Mouse (Mus musculus) gastrocnemius, adult 2 months (tissue): ENCODE results near the gene Zfp811. TPM values are rescaled to one million over a fixed set of nuclear protein-coding genes. Genes with fewer than 3 reads are reported as not detected.
"Not testable (repeated sequence)": the region's sequence is repeated elsewhere in the genome, so short reads cannot be mapped to it uniquely, and the experiment has no call there.

Experiments used
- DNase-seq: peaks from one replicate; pipeline ENCODE4 v3.0.0; 2022
- H3K27ac ChIP-seq: fragments of 200-600 bp; 2 replicates; pipeline ENCODE4 v1.8.1; 2022; ENCODE audit warnings: mild to moderate bottlenecking
- H3K4me3 ChIP-seq: fragments of 200-600 bp; 2 replicates; pipeline ENCODE4 v1.8.1; 2022; ENCODE audit warnings: mild to moderate bottlenecking, moderate library complexity
- CTCF ChIP-seq: fragments of 200-600 bp; IDR thresholded peaks from 2 replicates; pipeline ENCODE4 v1.8.1; 2022; ENCODE audit warnings: antibody characterized with exemption, mild to moderate bottlenecking, moderate library complexity
- intact Hi-C: fragments of 180-260 bp; cut with DNase I; formaldehyde crosslinking; loops from one replicate; pipeline ENCODE4 v1.15.1; 2025
- long read RNA-seq, 2 experiments: library from polyadenylated mRNA; stranded (forward); transcript quantifications; one replicate each; pipeline ENCODE4 v2.0.0; 2021
- total RNA-seq, 2 experiments: library from RNA; stranded (reverse); gene quantifications; 2 replicates each; pipeline ENCODE4 v1.2.3; 2021

Gene Zfp811
- under 1 TPM; 0.26 to 0.28 TPM for total RNA-seq
- long read RNA-seq, experiment 1: 0 reads
- long read RNA-seq, experiment 2: 0 reads

DNA sequence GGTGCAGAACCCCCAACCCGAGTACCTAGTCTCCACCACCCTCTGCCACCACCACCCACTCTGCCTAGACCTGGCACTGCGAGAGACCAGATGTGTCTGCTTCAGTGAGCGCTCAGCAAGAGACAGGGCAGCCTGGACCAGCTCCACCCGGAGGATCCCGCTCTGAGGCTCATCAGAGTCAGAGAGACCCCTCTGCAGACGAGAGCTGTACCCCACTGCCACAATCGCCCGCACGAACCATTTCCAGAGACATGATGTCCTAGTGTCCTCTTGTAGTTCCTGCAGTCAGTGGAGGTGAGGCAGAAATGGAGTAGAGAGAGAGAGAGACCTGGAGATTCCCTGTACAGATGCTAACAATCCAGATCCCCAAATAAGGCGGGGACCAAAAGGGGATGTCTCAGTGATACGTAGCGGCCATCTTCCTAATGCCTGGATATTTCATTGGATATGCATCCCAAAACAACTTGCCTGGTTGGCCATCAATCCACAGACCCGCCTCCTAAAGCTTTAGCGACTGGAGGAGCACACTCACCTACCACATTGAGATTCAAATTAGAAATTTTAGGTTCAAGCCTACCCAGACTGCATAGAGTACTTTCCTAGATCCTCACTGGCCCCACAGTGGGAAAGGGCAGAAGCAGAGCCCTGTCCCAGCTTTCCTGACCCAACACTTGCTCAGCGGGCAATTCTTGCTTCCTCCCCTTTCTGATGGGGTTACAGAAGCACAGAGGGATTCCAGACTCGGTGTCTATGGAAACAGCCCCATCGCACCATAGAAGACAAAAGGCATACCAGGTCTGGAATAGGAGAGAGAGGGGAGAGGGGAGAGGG is at the start of gene Zfp811:
Gene Zfp811, minus strand, starts transcription at position 388 of the 831 bp plus-strand sequence.
- no peak for TF ChIP-seq CTCF
- H3K4me3 ChIP-seq: peak within 1 kb of the TSS; percentile 65
- DNase-seq: peak; percentile 29
- intact Hi-C loops: no loop called here
- H3K27ac ChIP-seq: peak within 1 kb of the TSS; percentile 20; the same call in 1 of the 2 replicates

DNA sequence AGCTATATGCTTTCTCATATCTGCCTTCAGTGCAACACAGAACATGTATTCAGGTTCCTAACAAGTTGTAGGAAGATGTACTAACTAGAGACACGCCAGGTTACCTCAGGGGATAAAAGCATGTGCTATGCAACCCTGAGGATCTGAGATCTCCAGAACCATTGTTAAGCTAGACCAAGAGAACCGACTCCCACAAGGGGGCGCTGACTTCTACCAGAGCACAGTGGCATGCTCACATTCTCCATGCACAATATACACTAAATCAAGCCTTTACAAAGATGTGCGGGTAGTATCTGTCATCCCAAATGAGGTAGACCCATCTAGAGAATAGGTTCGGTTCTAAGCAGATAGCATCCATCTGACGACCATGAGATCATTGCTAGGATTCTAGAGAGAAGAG is 47.0 kb upstream of the Zfp811 start:
- DNase-seq, H3K27ac ChIP-seq, intact Hi-C loops, H3K4me3 ChIP-seq: not testable (repeated sequence)

DNA sequence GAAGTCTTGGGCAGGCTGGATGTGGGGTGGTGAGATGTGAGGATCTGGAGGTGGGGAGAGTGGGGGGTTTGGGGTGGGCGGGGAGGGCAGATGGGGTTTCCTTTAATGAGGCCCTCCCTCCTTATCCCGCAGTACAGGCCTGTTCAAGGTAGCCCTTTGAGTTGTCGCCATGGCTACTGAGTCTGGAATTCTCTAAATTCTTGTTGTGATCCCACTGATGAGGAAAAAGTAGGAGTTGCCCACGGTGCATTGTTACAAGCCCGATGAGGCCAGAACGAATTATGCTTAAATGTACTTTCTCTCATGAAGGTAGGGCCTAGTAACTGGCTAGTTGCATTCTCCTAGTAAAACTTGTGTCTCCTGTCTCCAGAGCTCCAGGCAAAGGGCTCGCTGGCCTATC is 41.9 kb upstream of the Zfp811 start:
- no peak for TF ChIP-seq CTCF
- H3K27ac ChIP-seq: no peak overlapping the region
- H3K4me3 ChIP-seq: no peak overlapping the region
- intact Hi-C loops: no loop called here
- DNase-seq: no peak

DNA sequence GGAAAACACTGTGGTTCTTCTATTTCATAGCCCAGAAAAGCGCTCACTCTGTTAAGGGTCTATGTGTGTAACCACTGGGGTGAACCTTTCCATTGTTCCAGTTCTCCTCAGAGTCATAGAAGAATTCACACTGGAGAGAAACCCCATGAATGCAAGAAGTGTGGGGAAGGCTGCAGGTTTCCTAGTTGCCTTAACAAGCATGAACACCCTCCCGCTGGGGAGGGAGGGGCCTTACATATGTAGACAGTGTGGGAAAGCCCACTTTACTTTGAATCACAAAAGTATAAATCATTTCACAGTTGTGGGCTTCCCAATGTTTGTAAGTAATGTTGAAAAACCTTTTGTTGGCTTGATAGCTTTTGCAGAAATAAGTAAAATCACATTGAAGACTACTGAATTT is 31.7 kb upstream of the Zfp811 start:
- Histone ChIP-seq H3K27ac (no peak overlapping the region), H3K4me3 (no peak overlapping the region)
- no peak for DNase-seq
- intact Hi-C loops: no loop called here
- no peak for TF ChIP-seq CTCF

DNA sequence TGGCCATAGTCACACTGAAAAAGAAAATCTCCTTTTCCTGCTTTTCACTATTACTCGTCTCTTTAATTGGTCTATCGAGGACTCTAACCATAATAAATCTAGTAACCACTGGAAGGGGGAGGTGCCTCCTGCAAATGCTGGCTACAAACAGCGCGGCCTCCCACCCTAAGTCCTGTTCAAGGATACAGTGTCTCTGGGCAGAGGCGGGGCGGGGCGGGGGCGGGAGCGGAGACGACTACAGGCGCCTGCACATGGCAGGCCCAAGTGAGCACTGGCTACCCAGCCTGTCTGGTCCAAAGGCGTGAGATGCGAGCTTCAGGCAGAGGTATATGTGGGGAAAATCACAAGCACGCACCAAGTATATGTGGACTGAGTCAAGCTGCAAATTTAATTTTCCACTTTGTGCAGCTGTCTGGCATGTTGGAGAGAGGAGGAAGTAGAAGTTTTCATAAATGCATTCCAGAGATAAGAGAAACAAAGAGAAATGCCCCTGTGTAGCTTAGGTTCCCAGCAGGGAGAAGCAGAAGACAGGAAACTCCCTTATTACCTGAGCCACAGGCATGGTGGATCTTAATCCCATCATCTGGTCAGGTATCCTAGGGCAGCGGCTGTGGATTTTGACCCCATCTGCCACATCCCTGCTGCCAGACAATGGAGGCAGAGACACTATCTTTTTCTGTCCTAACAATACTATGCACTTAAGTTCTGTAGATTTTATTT is 29.5 kb upstream of the Zfp811 start:
- peak overlapping the region; percentile 24; the same call in 1 of the 2 replicates for H3K4me3 ChIP-seq
- DNase-seq: peak; percentile 17
- no peak for TF ChIP-seq CTCF
- intact Hi-C loops: no loop called here
- H3K27ac ChIP-seq: no peak overlapping the region

DNA sequence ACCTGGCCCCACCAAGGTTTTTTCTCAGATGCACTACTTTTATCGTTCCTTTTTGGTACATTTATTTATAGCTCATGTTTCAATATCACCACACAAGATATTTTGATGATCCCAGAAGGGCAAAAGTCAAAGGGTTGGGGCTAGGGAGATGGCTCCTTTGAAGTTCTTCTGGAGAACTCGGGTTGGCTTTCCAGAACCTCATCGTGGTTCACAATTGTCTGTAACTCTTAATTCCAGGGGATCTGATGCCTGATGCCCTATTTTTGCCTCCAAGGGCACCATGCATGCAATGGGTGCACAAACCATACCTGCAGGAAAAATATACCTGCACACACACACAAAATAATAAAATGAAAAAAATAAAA is 20.7 kb upstream of the Zfp811 start:
- Histone ChIP-seq H3K27ac (peak overlapping the region; percentile 87), H3K4me3 (peak overlapping the region; percentile 91)
- DNase-seq: no peak
- intact Hi-C loops: no loop called here
- TF ChIP-seq CTCF: no peak

DNA sequence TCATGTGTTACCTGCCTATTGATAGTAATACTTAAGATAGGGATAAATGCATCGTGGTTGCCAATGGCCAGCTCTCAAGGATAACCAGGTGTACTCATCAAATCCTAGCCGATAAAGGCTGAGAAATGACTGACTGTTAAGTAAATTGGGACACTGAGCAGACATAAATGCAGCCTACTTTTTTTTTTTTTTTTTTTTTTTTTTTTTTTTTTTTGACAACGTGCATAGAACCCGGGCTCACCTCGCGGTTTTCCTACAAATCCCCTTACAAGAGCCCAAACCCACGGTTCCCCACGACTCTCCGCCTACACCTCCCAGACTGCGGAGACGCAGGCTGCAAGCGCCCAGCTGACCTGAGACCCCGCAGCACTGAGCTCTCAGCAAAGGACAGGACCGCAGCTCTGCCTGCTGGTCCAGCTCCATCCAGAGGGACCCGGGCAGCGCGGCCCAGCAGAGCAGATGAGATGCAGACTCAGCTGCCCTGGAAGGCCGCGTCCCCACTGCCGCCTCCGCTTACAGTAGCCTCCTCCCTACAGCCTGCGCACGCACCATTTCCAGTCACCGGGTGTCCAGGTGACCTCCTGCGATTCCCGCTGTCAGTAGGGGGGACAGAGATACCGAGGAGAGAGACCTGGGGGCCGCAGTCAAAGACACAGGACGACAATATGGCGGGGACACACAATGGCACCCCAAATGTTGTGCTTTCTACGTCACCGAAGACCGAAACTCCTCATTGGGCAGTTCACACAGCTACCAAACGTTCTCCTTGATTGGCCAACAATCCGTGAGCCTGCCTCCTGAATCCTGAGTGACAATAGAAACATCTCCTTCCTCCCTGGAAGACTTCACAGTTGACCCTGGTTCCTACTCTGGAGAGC is 20.0 kb upstream of the Zfp811 start, which contains the start of gene Zfp799:
Gene Zfp799, minus strand, starts transcription at position 722 of the 878 bp plus-strand sequence.
- TF ChIP-seq CTCF: no peak
- H3K27ac ChIP-seq: peak within 1 kb of the TSS; percentile 87
- intact Hi-C loops: loop anchor here (5.0 kb wide), 1 partner anchor 42 kb away; the partner anchor contains the start of gene Zfp871
- peak within 1 kb of the TSS; percentile 91 for H3K4me3 ChIP-seq
- DNase-seq: peak; percentile 77

DNA sequence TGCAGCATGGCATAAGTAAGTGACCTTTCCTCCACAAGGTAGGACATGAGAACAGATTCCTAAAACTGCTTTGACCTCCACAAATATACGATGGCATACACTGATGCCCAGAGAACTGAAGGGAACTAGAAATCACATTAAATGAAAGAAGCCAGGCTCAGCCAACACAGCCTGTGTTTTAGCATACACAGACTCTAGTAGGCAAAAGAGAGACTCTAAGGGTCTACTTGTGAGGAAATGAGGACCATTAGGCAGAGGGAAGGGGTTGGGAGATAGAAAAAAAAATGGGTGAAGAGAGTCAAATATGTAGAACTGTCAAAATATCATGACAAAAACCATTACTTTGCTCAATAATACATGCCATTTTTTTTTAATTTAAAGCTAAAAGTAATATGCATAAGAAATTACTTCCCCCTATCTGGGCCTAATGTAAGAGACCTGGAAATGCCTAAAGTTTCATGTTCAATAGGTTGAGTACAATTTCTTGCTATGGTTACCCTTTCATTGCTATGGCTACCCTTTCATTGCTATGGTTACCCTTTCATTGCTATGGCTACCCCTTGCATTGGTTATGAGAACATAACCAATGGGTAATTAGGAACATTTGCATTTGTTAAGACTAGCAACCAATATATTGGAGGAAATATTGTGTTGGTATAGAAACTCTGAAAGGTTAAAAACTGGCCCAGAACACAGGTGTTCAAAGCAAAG is 6.5 kb upstream of the Zfp811 start:
- TF ChIP-seq CTCF: no peak
- intact Hi-C loops: no loop called here
- DNase-seq: no peak
- H3K27ac ChIP-seq: no peak overlapping the region
- no peak overlapping the region for H3K4me3 ChIP-seq

DNA sequence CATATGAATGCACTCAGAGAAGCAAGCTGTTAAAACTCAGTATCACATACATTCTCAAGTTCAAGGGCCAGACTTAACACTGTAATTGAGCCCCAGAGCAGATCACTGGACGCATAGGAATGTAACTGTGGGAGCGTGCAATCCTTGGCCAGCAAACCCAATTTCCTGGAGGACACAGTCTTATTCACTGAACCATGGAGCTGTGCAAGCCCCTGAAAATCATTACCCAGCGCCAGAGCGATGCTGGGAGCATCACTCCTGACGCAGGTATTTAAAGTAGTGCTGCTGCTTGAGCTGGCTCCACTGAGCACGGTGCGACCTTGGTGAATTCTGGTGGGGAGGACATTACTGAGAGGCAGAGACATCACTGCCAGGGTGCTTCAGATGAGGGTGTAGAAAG is 4.4 kb upstream of the Zfp811 start:
- Histone ChIP-seq H3K27ac (no peak overlapping the region), H3K4me3 (no peak overlapping the region)
- intact Hi-C loops: no loop called here
- no peak for TF ChIP-seq CTCF
- no peak for DNase-seq

DNA sequence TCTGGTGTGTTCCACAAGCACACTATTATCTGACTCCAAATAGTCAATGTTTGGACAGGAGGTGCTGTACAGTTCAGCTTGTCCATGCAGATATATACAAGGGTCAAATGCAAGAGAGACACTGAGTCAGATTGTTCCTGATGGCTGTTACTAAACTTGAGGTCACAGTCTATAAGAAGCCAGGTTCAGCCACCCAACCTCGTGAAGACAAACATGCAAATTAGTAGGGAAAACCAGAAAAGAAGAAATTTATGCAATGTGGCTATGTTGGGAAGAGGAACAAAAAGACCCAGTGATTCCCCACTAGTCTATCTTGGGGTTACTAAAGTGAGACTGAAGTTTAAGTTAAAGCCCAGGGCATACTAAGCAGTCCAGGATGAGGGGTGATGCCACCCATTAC is 917 bp upstream of the Zfp811 start:
- intact Hi-C loops: no loop called here
- Histone ChIP-seq H3K27ac (no peak overlapping the region), H3K4me3 (no peak overlapping the region)
- no peak for DNase-seq
- no peak for TF ChIP-seq CTCF

DNA sequence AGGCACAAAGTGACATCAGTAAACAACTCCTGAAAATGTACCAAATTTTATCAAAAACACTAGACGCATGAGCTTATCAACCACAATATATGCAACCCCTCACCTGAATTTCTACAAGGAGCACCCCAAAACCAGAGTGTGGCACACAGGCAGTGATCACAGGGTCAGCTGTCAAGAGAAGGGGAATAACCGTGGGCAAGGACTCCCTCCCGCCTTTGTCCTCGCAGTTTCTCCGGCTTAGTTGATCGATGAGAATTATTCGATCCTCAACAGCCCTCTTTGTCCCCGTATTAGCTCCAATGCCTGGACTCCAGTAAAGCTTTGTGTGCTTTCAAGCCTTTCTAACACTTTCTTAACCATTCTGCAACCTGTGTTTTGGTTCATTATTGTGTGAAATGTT is 810 bp downstream of the Zfp811 start:
- no peak for TF ChIP-seq CTCF
- no peak overlapping the region for H3K27ac ChIP-seq
- peak overlapping the region; percentile 65 for H3K4me3 ChIP-seq
- intact Hi-C loops: no loop called here
- no peak for DNase-seq

DNA sequence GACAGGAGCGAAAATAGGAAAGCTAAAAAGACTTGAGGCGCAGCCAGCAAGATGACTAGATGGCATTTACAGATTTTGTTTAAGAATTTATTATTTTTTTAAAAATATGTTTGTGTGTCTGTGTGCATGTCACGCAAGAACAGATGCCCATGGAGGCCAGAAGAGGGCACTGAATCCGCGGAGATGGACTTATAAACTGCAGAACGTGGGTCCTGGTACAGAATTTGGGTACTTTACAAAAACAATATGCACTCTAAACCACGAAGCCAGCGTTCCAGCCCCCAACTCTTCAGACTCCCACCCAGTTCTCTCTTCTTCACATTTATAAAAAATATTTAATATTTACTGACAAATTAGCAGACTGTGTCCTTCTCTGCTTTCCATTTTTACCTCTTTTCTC is 20.5 kb downstream of the Zfp811 start:
- Histone ChIP-seq H3K27ac (no peak overlapping the region), H3K4me3 (no peak overlapping the region)
- DNase-seq: no peak
- TF ChIP-seq CTCF: no peak
- intact Hi-C loops: loop anchor here (5.0 to 10.0 kb wide), 2 partner anchors 38 to 296 kb away; partner anchors contain the start of gene Zfp563
